Mouse (Mus musculus) lung, embryonic 14.5 days (tissue): Measurements from ENCODE around the gene Dnajc14. TPM values are rescaled to one million over a fixed set of nuclear protein-coding genes. Genes with fewer than 3 reads are reported as not detected.

Experiments
- ATAC-seq: fragments of 200-750 bp; cut with Nextera tagmentation; 2 replicates; pipeline ENCODE4 v1.8.0; 2017; ENCODE audit warnings: mild to moderate bottlenecking, moderate TSS enrichment, moderate library complexity; ENCODE audit not compliant: insufficient read depth
- DNase-seq: peaks from one replicate; pipeline ENCODE4 v3.0.0-alpha.2; 2015
- H3K27ac ChIP-seq: fragments of 300-500 bp; sonication (generic); 2 replicates; pipeline ENCODE4 v1.5.1; 2014; ENCODE audit warnings: low read depth, mild to moderate bottlenecking, moderate library complexity
- H3K27me3 ChIP-seq: fragments of 300-500 bp; sonication (generic); 2 replicates; pipeline ENCODE4 v1.6.1; 2014; ENCODE audit warnings: low read length, control low read depth; ENCODE audit not compliant: insufficient read depth
- H3K36me3 ChIP-seq: fragments of 300-500 bp; sonication (generic); 2 replicates; pipeline ENCODE4 v1.6.1; 2014; ENCODE audit warnings: control low read depth; ENCODE audit not compliant: insufficient read depth
- H3K4me1 ChIP-seq: fragments of 300-500 bp; sonication (generic); 2 replicates; pipeline ENCODE4 v1.6.1; 2014; ENCODE audit warnings: antibody characterized with exemption, control low read depth; ENCODE audit not compliant: insufficient read depth
- H3K4me2 ChIP-seq: fragments of 300-500 bp; sonication (generic); 2 replicates; pipeline ENCODE4 v1.6.1; 2014; ENCODE audit warnings: mild to moderate bottlenecking
- H3K4me3 ChIP-seq: fragments of 300-500 bp; sonication (generic); 2 replicates; pipeline ENCODE4 v1.5.1; 2014; ENCODE audit warnings: low read depth, low read length
- H3K9ac ChIP-seq: fragments of 300-500 bp; sonication (generic); 2 replicates; pipeline ENCODE4 v1.6.1; 2014
- H3K9me3 ChIP-seq: fragments of 300-500 bp; sonication (generic); 2 replicates; pipeline ENCODE4 v1.6.1; 2016; ENCODE audit warnings: low read depth, low read length, control low read depth
- CTCF ChIP-seq: IDR thresholded peaks from 2 replicates; pipeline ENCODE4 v1.5.1; 2016; ENCODE audit warnings: antibody characterized with exemption, low read depth
- WGBS: fragments of 180-500 bp; shearing (Covaris S2); extraction: QIAGEN DNeasy Blood & Tissue Kit; methylation state at CpG from one replicate; pipeline ENCODE4 v1.1.7; 2014; 5-methylcytosine and 5-hydroxymethylcytosine counted together
- polyA plus RNA-seq: library from polyadenylated mRNA; unstranded; fragments of >200 nt; fragmentation: Nextera tagmentation; extraction: Ambion mirVana; gene quantifications from 2 replicates; pipeline ENCODE4 v1.2.1, GENCODE M21; 2014

Gene Dnajc14
- polyA plus RNA-seq, 1 experiment from 2014 or later = 38.2 TPM

GRCm38 (mm10) chr10:128840612-128841011, 36.8 kb downstream of the Dnajc14 start:
- Histone ChIP-seq H3K4me2 (no peak overlapping the region), H3K27ac (no peak overlapping the region), H3K27me3 (no peaks in the 10 kb centered on the region), H3K9me3 (no peaks in the 10 kb centered on the region), H3K4me1 (no peaks in the 10 kb centered on the region), H3K36me3 (peaks cover 71% of the 10 kb centered on the region), H3K4me3 (no peak overlapping the region), H3K9ac (no peak overlapping the region)
- DNase-seq (no peak), ATAC-seq (no peak)
- no peak for TF ChIP-seq CTCF

GRCm38 (mm10) chr10:128843260-128843659, 39.4 kb downstream of the Dnajc14 start:
- Histone ChIP-seq H3K27ac (no peak overlapping the region), H3K36me3 (peaks cover 78% of the 10 kb centered on the region), H3K9me3 (no peaks in the 10 kb centered on the region), H3K4me1 (no peaks in the 10 kb centered on the region), H3K4me3 (no peak overlapping the region), H3K9ac (no peak overlapping the region), H3K4me2 (no peak overlapping the region), H3K27me3 (no peaks in the 10 kb centered on the region)
- no peak for ATAC-seq
- WGBS = 90% methylated on average over 5 of the region's 5 CpGs
- no peak for TF ChIP-seq CTCF
- no peak for DNase-seq

- WGBS = 75% methylated on average over 2 of the region's 2 CpGs
- H3K4me2 ChIP-seq = no peak overlapping the region
- H3K4me1 ChIP-seq = no peaks in the 10 kb centered on the region
- no peak overlapping the region for H3K27ac ChIP-seq
- no peaks in the 10 kb centered on the region for H3K27me3 ChIP-seq
- no peaks in the 10 kb centered on the region for H3K9me3 ChIP-seq
- TF ChIP-seq CTCF = peak; percentile 60
- peaks cover 81% of the 10 kb centered on the region for H3K36me3 ChIP-seq
- DNase-seq = peak; percentile 76
- no peak overlapping the region for H3K4me3 ChIP-seq
- H3K9ac ChIP-seq = no peak overlapping the region
- ATAC-seq = no peak
These were observed 41.7 kb downstream of the Dnajc14 start for GRCm38 (mm10) chr10:128845516-128845915.

GRCm38 (mm10) chr10:128846664-128847063, 42.8 kb downstream of the Dnajc14 start:
- no peaks in the 10 kb centered on the region for H3K4me1 ChIP-seq
- H3K4me2 ChIP-seq = no peak overlapping the region
- H3K9ac ChIP-seq = no peak overlapping the region
- no peak overlapping the region for H3K27ac ChIP-seq
- H3K27me3 ChIP-seq = no peaks in the 10 kb centered on the region
- WGBS = 93% methylated on average over 4 of the region's 4 CpGs
- H3K36me3 ChIP-seq = peaks cover 75% of the 10 kb centered on the region
- H3K9me3 ChIP-seq = no peaks in the 10 kb centered on the region
- no peak for DNase-seq
- TF ChIP-seq CTCF = no peak
- H3K4me3 ChIP-seq = no peak overlapping the region
- no peak for ATAC-seq

- H3K27ac ChIP-seq = no peak overlapping the region
- no peak for TF ChIP-seq CTCF
- no peak overlapping the region for H3K4me2 ChIP-seq
- 64% methylated on average over 2 of the region's 2 CpGs for WGBS
- DNase-seq = no peak
- H3K27me3 ChIP-seq = no peaks in the 10 kb centered on the region
- no peak for ATAC-seq
- peaks cover 63% of the 10 kb centered on the region for H3K36me3 ChIP-seq
- H3K4me1 ChIP-seq = no peaks in the 10 kb centered on the region
- H3K9me3 ChIP-seq = no peaks in the 10 kb centered on the region
- no peak overlapping the region for H3K9ac ChIP-seq
- no peak overlapping the region for H3K4me3 ChIP-seq
These were observed 44.6 kb downstream of the Dnajc14 start for GRCm38 (mm10) chr10:128848426-128848825.

GRCm38 (mm10) chr10:128850339-128850738, 46.5 kb downstream of the Dnajc14 start:
- ATAC-seq = no peak
- WGBS = 73% methylated on average over 3 of the region's 3 CpGs

GRCm38 (mm10) chr10:128861176-128861575, 57.3 kb downstream of the Dnajc14 start:
- Histone ChIP-seq H3K27ac (no peak overlapping the region), H3K9ac (no peak overlapping the region), H3K4me1 (no peaks in the 10 kb centered on the region), H3K36me3 (peaks cover 57% of the 10 kb centered on the region), H3K4me2 (no peak overlapping the region), H3K4me3 (no peak overlapping the region), H3K9me3 (no peaks in the 10 kb centered on the region), H3K27me3 (no peaks in the 10 kb centered on the region)
- no peak for DNase-seq
- no peak for TF ChIP-seq CTCF
- no peak for ATAC-seq

More at GRCm38 (mm10) chr10:128850339-128850738, 46.5 kb downstream of the Dnajc14 start:
- H3K27ac ChIP-seq = no peak overlapping the region
- no peak overlapping the region for H3K4me3 ChIP-seq
- H3K36me3 ChIP-seq = peaks cover 59% of the 10 kb centered on the region
- H3K27me3 ChIP-seq = no peaks in the 10 kb centered on the region
- no peak for DNase-seq
- H3K9me3 ChIP-seq = no peaks in the 10 kb centered on the region
- H3K4me2 ChIP-seq = no peak overlapping the region
- no peak for TF ChIP-seq CTCF
- no peaks in the 10 kb centered on the region for H3K4me1 ChIP-seq
- H3K9ac ChIP-seq = no peak overlapping the region

- Histone ChIP-seq H3K36me3 (peaks cover 50% of the 10 kb centered on the region), H3K27me3 (no peaks in the 10 kb centered on the region), H3K4me3 (no peak overlapping the region), H3K9ac (no peak overlapping the region), H3K4me1 (no peaks in the 10 kb centered on the region), H3K27ac (no peak overlapping the region), H3K9me3 (no peaks in the 10 kb centered on the region), H3K4me2 (no peak overlapping the region)
- peak; percentile 18 for DNase-seq
- WGBS = 81% methylated on average over 3 of the region's 3 CpGs
- ATAC-seq = no peak
- peak; percentile 29; the same call in 1 of the 2 replicates for TF ChIP-seq CTCF
These were observed 62.2 kb downstream of the Dnajc14 start for GRCm38 (mm10) chr10:128866042-128866441.
